Mouse (Mus musculus) brain, embryonic 14.5 days (tissue): ENCODE measurements at regions not wholly inside any gene's neighbourhood (a gene's known extent, or its start where the extent isn't known, plus 50 kb on each side); places are given as distances from the start of the nearest gene placed in this dataset.

Experiments used
- CTCF ChIP-seq: fragments of 200-500 bp; IDR thresholded peaks from 2 replicates; pipeline ENCODE4 v1.5.1; 2012; ENCODE audit warnings: inconsistent platforms, mild to moderate bottlenecking, moderate library complexity, borderline replicate concordance; ENCODE audit not compliant: insufficient read depth, insufficient read length; ENCODE audit errors: extremely low read depth
- POLR2A ChIP-seq: fragments of 200-500 bp; IDR thresholded peaks from 2 replicates; pipeline ENCODE4 v1.6.1; 2012; ENCODE audit warnings: mild to moderate bottlenecking, inconsistent platforms, borderline replicate concordance; ENCODE audit not compliant: poor library complexity, insufficient read depth, insufficient read length, severe bottlenecking; ENCODE audit errors: extremely low read depth

DNA sequence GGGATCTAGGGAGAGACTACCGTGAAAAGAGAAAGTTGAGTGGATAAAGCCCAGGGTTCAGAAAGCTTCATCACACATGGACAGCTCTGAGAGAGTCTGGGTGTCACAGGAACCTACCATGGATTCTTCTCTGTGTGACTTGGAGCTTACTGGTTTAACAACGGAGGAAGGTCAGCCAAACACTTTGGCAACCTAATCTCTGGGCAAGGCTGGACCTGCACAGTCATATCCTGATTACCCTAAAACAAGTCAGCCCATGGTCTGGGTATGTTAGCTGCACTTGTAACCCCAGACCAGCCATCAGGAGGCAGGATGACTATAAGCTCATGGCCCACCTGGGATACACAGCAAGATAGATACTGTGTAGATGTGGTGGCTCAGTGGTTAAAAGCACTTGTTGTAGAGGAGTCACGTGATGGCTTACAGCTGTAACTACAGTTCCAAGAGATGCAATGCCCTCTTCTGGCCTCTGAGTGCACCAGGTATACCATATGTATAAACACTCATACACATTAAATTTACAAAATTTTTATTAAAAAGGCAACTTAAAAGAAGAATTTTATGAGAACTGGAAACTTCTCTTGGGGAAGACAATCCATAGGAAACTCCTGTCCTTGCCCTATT, 85.0 kb upstream of the Serbp1 start:
- TF ChIP-seq CTCF (no peak), POLR2A (no peak)
